Mouse (Mus musculus) megakaryocyte, adult 5-6 weeks (primary cell): ENCODE measurements around the gene Mrgpra3. TPM values are rescaled to one million over a fixed set of nuclear protein-coding genes. Genes with fewer than 3 reads are reported as not detected.

Experiments
- ATAC-seq: 2 replicates; pipeline ENCODE4 v1.8.0; 2016; ENCODE audit warnings: mild to moderate bottlenecking, inconsistent platforms; ENCODE audit not compliant: poor library complexity, severe bottlenecking
- total RNA-seq, 2 experiments: library from RNA; stranded (forward) in 1 of 2; stranded (reverse) in 1 of 2; fragments of 153-499, 151-499 nt in 1 of 2; fragments of 221-1000, 200-1000 nt in 1 of 2; gene quantifications; 2 replicates each; pipeline versions ENCODE4 v1.2.3 to v1.2.4; 2015 to 2017

Mrgpra3 gene
- total RNA-seq (2015) (not detected in 2 replicates), total RNA-seq (2017) (not detected in 2 replicates)

DNA sequence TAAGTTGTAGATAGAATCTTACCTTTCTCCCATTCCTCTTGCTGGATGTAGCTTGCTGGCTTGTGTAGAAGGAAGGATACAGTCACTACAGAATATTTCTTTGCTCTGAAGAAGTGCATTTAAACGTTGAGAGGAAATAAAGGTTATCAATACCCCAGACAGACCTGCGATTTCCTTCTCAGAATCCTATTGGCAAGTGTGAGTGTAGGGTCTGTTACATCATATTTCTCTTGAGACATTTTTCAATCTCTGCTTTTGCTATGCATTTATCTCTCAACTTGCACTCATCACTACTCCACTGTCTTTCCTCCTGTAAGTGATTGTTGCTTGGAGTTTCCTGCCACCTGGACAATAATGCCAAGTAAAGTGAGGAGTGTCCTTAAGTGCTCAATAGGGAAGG lies at the start of gene Mrgpra3:
Mrgpra3 (minus strand) TSS at position 101 of the 400 bp plus-strand sequence.
- ATAC-seq, result no peak

Other genes starting within 250 kb of the Mrgpra3 start
- gene Mrgpra1, start 247.1 kb downstream of the Mrgpra3 start, total RNA-seq (2015), result not detected in 2 replicates
- gene Mrgpra1, start 247.1 kb downstream of the Mrgpra3 start, total RNA-seq (2017), result not detected in 2 replicates
- gene Mrgpra2a, start 149.2 kb downstream of the Mrgpra3 start, total RNA-seq (2015), result 12.7 and 21.4 TPM in 2 replicates
- 2.0 TPM in 1 of 2 replicates, not detected in the other for gene Mrgpra2a, start 149.2 kb downstream of the Mrgpra3 start, total RNA-seq (2017)
- gene Mrgpra2b, start 72.5 kb downstream of the Mrgpra3 start, total RNA-seq (2015), result 94.4 and 106 TPM in 2 replicates
- gene Mrgpra2b, start 72.5 kb downstream of the Mrgpra3 start, total RNA-seq (2017), result 28.8 and 36.2 TPM in 2 replicates